Mouse (Mus musculus): ENCODE measurements around the gene Eid1. TPM values are rescaled to one million over a fixed set of nuclear protein-coding genes. Genes with fewer than 3 reads are reported as not detected.
A peak's percentile ranks its signal among the peaks of the same experiment; 100 is the strongest.

The Eid1 gene
- 10 to 100 TPM; 82.7 to 88.9 TPM for total RNA-seq (2021)
- long read RNA-seq, experiment 1, transcript Eid1-201 (1 exons, 1,691 nt), result major isoform, 113 of 113 reads
- long read RNA-seq, experiment 1, partial matches to known transcripts, result 0 of 113 reads
- long read RNA-seq, experiment 1, other reads (novel, unspliced or antisense), result 0 of 113 reads
- long read RNA-seq, experiment 2, transcript Eid1-201 (1 exons, 1,691 nt), result major isoform, 87 of 87 reads
- long read RNA-seq, experiment 2, partial matches to known transcripts, result 0 of 87 reads
- long read RNA-seq, experiment 2, other reads (novel, unspliced or antisense), result 0 of 87 reads

GRCm38 (mm10) chr2:125672957-125673631 lies at the start of gene Eid1:
Eid1 (plus strand) TSS chr2:125673095.
- peak; percentile 82 for DNase-seq

- DNase-seq, result no peak
These were observed 49.7 kb upstream of the Eid1 start for GRCm38 (mm10) chr2:125623211-125623610.

- no peak for DNase-seq
These were observed 48.7 kb upstream of the Eid1 start for GRCm38 (mm10) chr2:125624127-125624685.

GRCm38 (mm10) chr2:125624837-125625351 lies 48.0 kb upstream of the Eid1 start, which contains the start of gene Cep152:
Cep152 (minus strand) TSS chr2:125625113.
- DNase-seq, result peak; percentile 96

GRCm38 (mm10) chr2:125626536-125626935 lies 46.4 kb upstream of the Eid1 start:
- no peak for DNase-seq

- no peak for DNase-seq
These were observed 44.4 kb upstream of the Eid1 start for GRCm38 (mm10) chr2:125628487-125628886.

GRCm38 (mm10) chr2:125630010-125630409 lies 42.9 kb upstream of the Eid1 start:
- no peak for DNase-seq

- DNase-seq, result no peak
These were observed 35.6 kb upstream of the Eid1 start for GRCm38 (mm10) chr2:125637331-125637730.

GRCm38 (mm10) chr2:125644912-125645311 lies 28.0 kb upstream of the Eid1 start:
- no peak for DNase-seq

- DNase-seq, result no peak
These were observed 22.9 kb upstream of the Eid1 start for GRCm38 (mm10) chr2:125650038-125650437.

GRCm38 (mm10) chr2:125650742-125651352 lies 22.0 kb upstream of the Eid1 start:
- DNase-seq, result no peak

- DNase-seq, result no peak
These were observed 21.3 kb upstream of the Eid1 start for GRCm38 (mm10) chr2:125651563-125651962.

GRCm38 (mm10) chr2:125653286-125653685 lies 19.6 kb upstream of the Eid1 start:
- no peak for DNase-seq

- no peak for DNase-seq
These were observed 17.5 kb upstream of the Eid1 start for GRCm38 (mm10) chr2:125655391-125655790.

GRCm38 (mm10) chr2:125659823-125660536 lies 12.9 kb upstream of the Eid1 start:
- peak; percentile 57 for DNase-seq

- DNase-seq, result no peak
These were observed 12.3 kb upstream of the Eid1 start for GRCm38 (mm10) chr2:125660537-125661130.

- no peak for DNase-seq
These were observed 11.7 kb upstream of the Eid1 start for GRCm38 (mm10) chr2:125661156-125661555.

GRCm38 (mm10) chr2:125662517-125662916 lies 10.4 kb upstream of the Eid1 start:
- no peak for DNase-seq

- no peak for DNase-seq
These were observed 7.7 kb upstream of the Eid1 start for GRCm38 (mm10) chr2:125665213-125665612.

- no peak for DNase-seq
These were observed 7.0 kb upstream of the Eid1 start for GRCm38 (mm10) chr2:125665909-125666308.

GRCm38 (mm10) chr2:125666668-125667067 lies 6.2 kb upstream of the Eid1 start:
- no peak for DNase-seq

GRCm38 (mm10) chr2:125667184-125667583 lies 5.7 kb upstream of the Eid1 start:
- no peak for DNase-seq
